Mouse (Mus musculus) cerebellum, adult 11 months (tissue): ENCODE results near the gene Rnase11.

Experiments
- DNase-seq: peaks from one replicate; pipeline ENCODE4 v3.0.0; 2022

Gene Rnase11

GRCm38 (mm10) chr14:51050063-51050462 lies at the start of gene Rnase11:
Gene Rnase11, minus strand, starts transcription at chr14:51050163.
- no peak for DNase-seq

- DNase-seq = no peak
Measured at GRCm38 (mm10) chr14:51098921-51099320, 49.0 kb upstream of the Rnase11 start.

GRCm38 (mm10) chr14:51098300-51098699 lies 48.3 kb upstream of the Rnase11 start:
- peak; percentile 71 for DNase-seq

GRCm38 (mm10) chr14:51095736-51096524 lies 46.0 kb upstream of the Rnase11 start:
- no peak for DNase-seq

- no peak for DNase-seq
Measured at GRCm38 (mm10) chr14:51094921-51095320, 45.0 kb upstream of the Rnase11 start.

GRCm38 (mm10) chr14:51094096-51094875 lies 44.3 kb upstream of the Rnase11 start:
- no peak for DNase-seq

GRCm38 (mm10) chr14:51093496-51093895 lies 43.5 kb upstream of the Rnase11 start:
- no peak for DNase-seq

GRCm38 (mm10) chr14:51092073-51092620 lies 42.2 kb upstream of the Rnase11 start:
- no peak for DNase-seq

- DNase-seq = peak; percentile 34
Measured at GRCm38 (mm10) chr14:51090921-51091900, 41.2 kb upstream of the Rnase11 start, which contains the start of the genes Rnase4 and Ang. Gene Rnase4, plus strand, starts transcription at chr14:51091077. Gene Ang, plus strand, starts transcription at chr14:51091150.

GRCm38 (mm10) chr14:51090077-51090781 lies 40.3 kb upstream of the Rnase11 start:
- peak; percentile 80 for DNase-seq

GRCm38 (mm10) chr14:51089674-51090076 lies 39.7 kb upstream of the Rnase11 start:
- no peak for DNase-seq

GRCm38 (mm10) chr14:51088970-51089673 lies 39.2 kb upstream of the Rnase11 start:
- peak; percentile 97 for DNase-seq

GRCm38 (mm10) chr14:51088166-51088969 lies 38.4 kb upstream of the Rnase11 start:
- DNase-seq = peak; percentile 84

GRCm38 (mm10) chr14:51087762-51088161 lies 37.8 kb upstream of the Rnase11 start:
- no peak for DNase-seq

- DNase-seq = no peak
Measured at GRCm38 (mm10) chr14:51085911-51086310, 35.9 kb upstream of the Rnase11 start.

- DNase-seq = no peak
Measured at GRCm38 (mm10) chr14:51085086-51085485, 35.1 kb upstream of the Rnase11 start.

GRCm38 (mm10) chr14:51083805-51084204 lies 33.8 kb upstream of the Rnase11 start:
- DNase-seq = no peak

GRCm38 (mm10) chr14:51082599-51083581 lies 32.9 kb upstream of the Rnase11 start:
- DNase-seq = peak; percentile 52

GRCm38 (mm10) chr14:51081035-51081434 lies 31.1 kb upstream of the Rnase11 start:
- DNase-seq = no peak
